23 mouse cellular contexts compared by ENCODE assay signal in the genomic region with DNA sequence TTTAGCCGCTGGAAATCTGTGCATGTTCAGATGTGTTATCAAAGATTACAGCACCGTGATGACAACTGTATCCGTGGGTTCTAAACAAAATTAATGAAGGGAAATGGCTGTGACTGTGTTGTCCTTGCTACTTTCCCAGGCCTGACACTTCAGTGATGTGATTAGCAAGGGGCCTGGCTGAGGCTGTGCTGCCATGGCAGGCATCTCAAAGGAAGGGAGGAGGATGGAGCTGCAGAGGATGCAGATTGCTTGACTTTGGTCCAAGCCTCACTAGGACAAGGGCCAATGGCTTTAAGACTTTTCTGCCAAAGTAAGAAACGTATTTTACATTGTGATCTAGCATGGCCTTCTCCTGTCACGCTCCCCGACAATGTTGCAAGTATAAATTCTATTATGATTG. TPM values are rescaled to one million over a fixed set of nuclear protein-coding genes. Genes with fewer than 3 reads are reported as not detected.
DNase-seq lines count a peak whose midpoint lies in the region; ATAC-seq and TF ChIP-seq lines count a peak whose summit lies in the region.
"Had no signal": no experiment of that assay in that cellular context is flagged by ENCODE, and none has a peak within 500 bp of the region (broad histone marks: within the 10 kb centered on the region; RNA-seq: fewer than 3 reads in every experiment).

No protein-coding gene starts in this region.

- H3K9me3 ChIP-seq in hindbrain, postnatal 0 days (ENCODE audit: low read length) = no peaks in the 10 kb centered on the region
- no peaks in the 10 kb centered on the region for H3K9me3 ChIP-seq in hindbrain, embryonic 11.5 days (ENCODE audit: control insufficient read depth, low read length)
- H3K9me3 ChIP-seq in lung, postnatal 0 days (ENCODE audit: low read length) = no peaks in the 10 kb centered on the region
- H3K9me3 ChIP-seq: embryonic facial prominence, embryonic 12.5 days; heart, embryonic 13.5 days; liver, embryonic 12.5 days; midbrain, embryonic 13.5 days; neural tube, embryonic 15.5 days had no signal

- no peak overlapping the region for H3K4me3 ChIP-seq in hindbrain, postnatal 0 days (ENCODE audit: low read length)
- H3K4me3 ChIP-seq in hindbrain, embryonic 11.5 days (ENCODE audit: low read depth, low read length) = no peak overlapping the region
- H3K4me3 ChIP-seq in lung, postnatal 0 days (ENCODE audit: low read depth, low read length) = no peak overlapping the region
- H3K4me3 ChIP-seq: embryonic facial prominence, embryonic 12.5 days; heart, embryonic 13.5 days; limb, embryonic 12.5 days; liver, embryonic 12.5 days; midbrain, embryonic 13.5 days; myocyte; neural tube, embryonic 15.5 days had no signal

- H3K27ac ChIP-seq in hindbrain, postnatal 0 days = no peak overlapping the region
- H3K27ac ChIP-seq in hindbrain, embryonic 11.5 days (ENCODE audit: low read depth, low read length) = no peak overlapping the region
- no peak overlapping the region for H3K27ac ChIP-seq in lung, postnatal 0 days (ENCODE audit: low read length)
- H3K27ac ChIP-seq: embryonic facial prominence, embryonic 12.5 days; heart, embryonic 13.5 days; limb, embryonic 12.5 days; liver, embryonic 12.5 days; midbrain, embryonic 13.5 days; neural tube, embryonic 15.5 days had no signal

- no peaks in the 10 kb centered on the region for H3K4me1 ChIP-seq in hindbrain, postnatal 0 days (ENCODE audit: insufficient read depth, low read length)
- no peaks in the 10 kb centered on the region for H3K4me1 ChIP-seq in hindbrain, embryonic 11.5 days (replicated peaks; ENCODE audit: control insufficient read depth, insufficient read depth, low read length)
- no peaks in the 10 kb centered on the region for H3K4me1 ChIP-seq in lung, postnatal 0 days (ENCODE audit: insufficient read depth, low read depth, low read length)
- H3K4me1 ChIP-seq: embryonic facial prominence, embryonic 12.5 days; heart, embryonic 13.5 days; limb, embryonic 12.5 days; liver, embryonic 12.5 days; midbrain, embryonic 13.5 days; neural tube, embryonic 15.5 days had no signal

- H3K4me2 ChIP-seq in hindbrain, postnatal 0 days (ENCODE audit: low read depth, low read length) = no peak overlapping the region
- no peak overlapping the region for H3K4me2 ChIP-seq in hindbrain, embryonic 11.5 days (replicated peaks; ENCODE audit: low read depth, low read length)
- H3K4me2 ChIP-seq in lung, postnatal 0 days (replicated peaks; ENCODE audit: low read depth, low read length) = no peak overlapping the region
- H3K4me2 ChIP-seq: embryonic facial prominence, embryonic 12.5 days; heart, embryonic 13.5 days; limb, embryonic 12.5 days; liver, embryonic 12.5 days; midbrain, embryonic 13.5 days; neural tube, embryonic 15.5 days had no signal

- no peaks in the 10 kb centered on the region for H3K27me3 ChIP-seq in hindbrain, postnatal 0 days (ENCODE audit: insufficient read depth, low read length)
- H3K27me3 ChIP-seq in hindbrain, embryonic 11.5 days (ENCODE audit: control insufficient read depth, insufficient read depth, low read length) = no peaks in the 10 kb centered on the region
- H3K27me3 ChIP-seq in lung, postnatal 0 days (replicated peaks; ENCODE audit: insufficient read depth, low read length) = no peaks in the 10 kb centered on the region
- H3K27me3 ChIP-seq: embryonic facial prominence, embryonic 12.5 days; heart, embryonic 13.5 days; limb, embryonic 12.5 days; liver, embryonic 12.5 days; midbrain, embryonic 13.5 days; neural tube, embryonic 15.5 days had no signal

- no peaks in the 10 kb centered on the region for H3K36me3 ChIP-seq in hindbrain, postnatal 0 days (ENCODE audit: insufficient read depth, low read length)
- no peaks in the 10 kb centered on the region for H3K36me3 ChIP-seq in hindbrain, embryonic 11.5 days (ENCODE audit: control insufficient read depth, insufficient read depth, low read length)
- no peaks in the 10 kb centered on the region for H3K36me3 ChIP-seq in lung, postnatal 0 days (ENCODE audit: insufficient read depth, low read length)
- H3K36me3 ChIP-seq: embryonic facial prominence, embryonic 12.5 days; heart, embryonic 13.5 days; limb, embryonic 12.5 days; liver, embryonic 12.5 days; midbrain, embryonic 13.5 days; neural tube, embryonic 15.5 days had no signal

- 55% methylated on average over 6 of the region's 6 CpGs for WGBS in hindbrain, postnatal 0 days
- 87% methylated on average over 6 of the region's 6 CpGs for WGBS in hindbrain, embryonic 11.5 days
- WGBS in lung, postnatal 0 days = 49% methylated on average over 6 of the region's 6 CpGs

- no peak for ATAC-seq in hindbrain, postnatal 0 days
- no peak for ATAC-seq in hindbrain, embryonic 11.5 days (ENCODE audit: low FRiP score)
- no peak for ATAC-seq in lung, postnatal 0 days
- ATAC-seq: liver, embryonic 12.5 days; midbrain, embryonic 13.5 days had no signal

- no peak for TF ChIP-seq EP300 in lung, postnatal 0 days (IDR thresholded peaks at IDR 0.05)

- no peak for TF ChIP-seq CTCF in hindbrain, postnatal 0 days (IDR thresholded peaks at IDR 0.05; ENCODE audit: low read depth)
- no peak for TF ChIP-seq CTCF in lung, postnatal 0 days (IDR thresholded peaks at IDR 0.05)

- H3K9ac ChIP-seq in hindbrain, postnatal 0 days (replicated peaks; ENCODE audit: low read length) = no peak overlapping the region
- no peak overlapping the region for H3K9ac ChIP-seq in hindbrain, embryonic 11.5 days (ENCODE audit: low read depth, low read length)
- H3K9ac ChIP-seq in lung, postnatal 0 days (replicated peaks; ENCODE audit: low read depth) = no peak overlapping the region
- H3K9ac ChIP-seq: embryonic facial prominence, embryonic 12.5 days; heart, embryonic 13.5 days; limb, embryonic 12.5 days; liver, embryonic 12.5 days; midbrain, embryonic 13.5 days; neural tube, embryonic 15.5 days had no signal

- DNase-seq in cerebellum, postnatal 14 days = peak; percentile 14 to 33
- no peak for DNase-seq in cerebellum, postnatal 4 days (ENCODE audit: low spot score in 2 of 2)
- DNase-seq in hindbrain, postnatal 0 days (ENCODE audit: low spot score) = peak; percentile 8
- no peak for DNase-seq in hindbrain, embryonic 11.5 days (ENCODE audit: low spot score)
- peak; percentile 15 to 45 for DNase-seq in lung, postnatal 4 days
- DNase-seq in lung, postnatal 0 days (ENCODE audit: low spot score) = no peak
- peak; percentile 46 to 58 for DNase-seq in kidney, postnatal 36 days
- no peak for DNase-seq in gastrocnemius, adult 8-10 months (ENCODE audit: low spot score in 2 of 2)
- DNase-seq: adrenal gland, postnatal 25 days; B cell, adult 2 months; cerebellum, adult 18-20 months; right cerebral cortex, postnatal 14 days; spleen, adult 18-20 months; thymus, postnatal 36 days had no signal

RNA-seq across cellular contexts. Expression of a gene that starts 11.2 kb away (rescaled TPM):
- total RNA-seq in hindbrain, postnatal 0 days (2014; rRNA removed) = 1.0 and 1.7 TPM in 2 replicates
- 1.2 TPM in 2 replicates for polyA plus RNA-seq in hindbrain, postnatal 0 days (2015; fragmentation: Nextera tagmentation; extraction: Ambion mirVana)
- 13.0 and 13.5 TPM in 2 replicates for polyA plus RNA-seq in hindbrain, embryonic 11.5 days (2014; fragmentation: Nextera tagmentation; extraction: Ambion mirVana)
- 1.5 and 2.1 TPM in 2 replicates for polyA plus RNA-seq in lung, postnatal 0 days (2015; fragmentation: Nextera tagmentation; extraction: Ambion mirVana)
- 1 to 10 TPM; 5.0 to 8.9 (median 5.6) TPM for total RNA-seq in gastrocnemius, adult 8-10 months (2022)
- total RNA-seq: hematopoietic stem cell, adult 5-6 weeks; megakaryocyte, adult 5-6 weeks had no signal

Comparison
In these comparisons a context has a peak if more than half of its experiments do, and no peak if none do; other contexts are left out.
1. DNase-seq: peak in cerebellum, postnatal 14 days (2 of 2), hindbrain, postnatal 0 days (single experiment), lung, postnatal 4 days (2 of 2) and kidney, postnatal 36 days (2 of 2); none in cerebellum, postnatal 4 days (0 of 2), hindbrain, embryonic 11.5 days (single experiment), lung, postnatal 0 days (single experiment) and gastrocnemius, adult 8-10 months (0 of 2).